Mouse (Mus musculus) cerebellum, adult 2 months (tissue): ENCODE data around the gene Lrrc14b. TPM values are rescaled to one million over a fixed set of nuclear protein-coding genes. Genes with fewer than 3 reads are reported as not detected.
A peak's percentile ranks its signal among the peaks of the same experiment; 100 is the strongest.

ENCODE experiments used
- DNase-seq, 2 experiments: peaks; one replicate each; pipeline ENCODE4 v3.0.0; 2021
- H3K27ac ChIP-seq: fragments of 200-500 bp; 2 replicates; pipeline ENCODE4 v1.5.1; 2012; ENCODE audit warnings: low read length, control low read depth, inconsistent platforms; ENCODE audit not compliant: insufficient read depth
- H3K27me3 ChIP-seq: fragments of 200-500 bp; 2 replicates; pipeline ENCODE4 v1.6.1; 2012; ENCODE audit warnings: inconsistent platforms, mild to moderate bottlenecking, low read length, moderate library complexity; ENCODE audit not compliant: control insufficient read depth, insufficient read depth
- H3K4me1 ChIP-seq: fragments of 200-500 bp; 2 replicates; pipeline ENCODE4 v1.6.1; 2011; ENCODE audit warnings: low read length; ENCODE audit not compliant: control insufficient read depth, insufficient read depth
- H3K4me3 ChIP-seq: fragments of 200-500 bp; replicated peaks from 2 replicates; pipeline ENCODE3; 2011; ENCODE audit warnings: mild to moderate bottlenecking, low read depth, low read length, control low read depth; ENCODE audit not compliant: insufficient read depth
- CTCF ChIP-seq: fragments of 200-500 bp; IDR thresholded peaks from 2 replicates; pipeline ENCODE4 v1.5.1; 2011; ENCODE audit warnings: low read depth, mild to moderate bottlenecking, control low read depth, low read length, moderate library complexity, borderline replicate concordance; ENCODE audit not compliant: insufficient read depth
- POLR2A ChIP-seq: fragments of 200-500 bp; IDR thresholded peaks from 2 replicates; pipeline ENCODE4 v1.6.1; 2011; ENCODE audit warnings: low read length, control low read depth, borderline replicate concordance; ENCODE audit not compliant: insufficient read depth
- WGBS: fragments of 180-500 bp; shearing (Covaris S2); methylation state at CpG from one replicate; pipeline ENCODE4 v1.1.7; 2018; 5-methylcytosine and 5-hydroxymethylcytosine counted together
- polyA plus RNA-seq: library from polyadenylated mRNA; depleted of rRNA; stranded (reverse); fragments of >200 nt; gene quantifications from 2 replicates; pipeline ENCODE4 v1.2.3, GENCODE M21; 2012

The Lrrc14b gene
- polyA plus RNA-seq, 1 experiment = 0.43 TPM

DNA sequence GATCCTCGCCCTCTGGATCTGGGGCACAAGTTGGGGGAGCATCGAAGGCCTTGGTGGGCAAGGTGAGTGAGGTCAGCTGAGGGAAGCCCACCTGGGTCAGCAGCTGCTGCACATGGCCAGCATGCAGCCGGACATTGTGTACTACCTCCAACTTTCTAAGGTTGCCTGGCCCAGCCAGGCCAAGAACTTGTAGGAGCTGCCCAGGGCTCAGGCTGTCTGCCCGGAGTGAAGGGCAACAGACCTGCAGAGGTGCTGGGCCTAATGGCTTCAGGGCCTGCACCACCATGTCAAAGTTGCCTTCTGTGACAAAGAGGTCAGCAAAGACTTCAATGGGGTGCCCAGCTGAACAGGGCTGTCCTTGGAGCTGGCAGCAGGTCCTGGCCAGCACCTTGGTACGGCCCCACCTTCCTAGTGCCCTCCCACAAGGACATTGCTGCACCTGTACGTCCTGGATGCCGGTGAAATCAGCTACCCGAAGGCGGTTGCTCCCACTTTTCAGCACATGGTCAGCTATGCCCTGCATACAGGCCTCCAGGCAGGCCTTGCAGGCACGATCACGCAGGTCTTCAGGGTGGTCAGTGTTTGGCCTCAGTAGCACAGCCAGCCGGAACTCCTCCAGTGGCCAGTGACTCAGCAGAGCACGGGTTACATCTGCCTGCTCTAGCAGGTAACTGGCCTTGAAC lies 488 bp downstream of the Lrrc14b start:
- peak; percentile 16 to 35 for DNase-seq
- WGBS = 66% methylated on average over 13 of the region's 13 CpGs
- Histone ChIP-seq H3K27ac (peak overlapping the region; percentile 4; the same call in 1 of the 2 replicates), H3K4me1 (peaks cover 11% of the 10 kb centered on the region), H3K4me3 (no peak overlapping the region), H3K27me3 (no peaks in the 10 kb centered on the region)
- no peak for TF ChIP-seq CTCF
- TF ChIP-seq POLR2A = no peak

DNA sequence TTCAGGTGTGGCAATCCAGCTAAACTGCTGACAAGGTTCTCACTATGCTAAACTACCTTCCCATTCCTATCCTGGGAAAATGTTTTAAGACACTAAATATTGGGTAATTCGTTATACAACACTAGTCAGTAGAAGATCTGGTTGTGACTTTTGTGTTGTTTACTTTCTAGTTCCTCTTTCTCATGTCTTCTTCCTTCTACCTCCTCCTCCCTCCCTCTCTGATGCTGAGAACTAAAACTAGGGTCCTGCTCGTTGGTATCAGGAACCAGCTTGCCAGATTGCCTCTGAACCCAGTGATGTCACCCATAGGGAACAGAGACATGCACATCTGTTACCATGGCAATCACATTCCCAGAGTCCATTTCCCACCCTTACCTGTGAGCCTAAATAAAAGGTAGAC lies 1.6 kb downstream of the Lrrc14b start:
- no peak for DNase-seq
- Histone ChIP-seq H3K27me3 (no peaks in the 10 kb centered on the region), H3K27ac (no peak overlapping the region), H3K4me1 (peaks cover 11% of the 10 kb centered on the region), H3K4me3 (no peak overlapping the region)
- no peak for TF ChIP-seq POLR2A
- no peak for TF ChIP-seq CTCF
- WGBS = 66% methylated on average over 2 of the region's 2 CpGs

DNA sequence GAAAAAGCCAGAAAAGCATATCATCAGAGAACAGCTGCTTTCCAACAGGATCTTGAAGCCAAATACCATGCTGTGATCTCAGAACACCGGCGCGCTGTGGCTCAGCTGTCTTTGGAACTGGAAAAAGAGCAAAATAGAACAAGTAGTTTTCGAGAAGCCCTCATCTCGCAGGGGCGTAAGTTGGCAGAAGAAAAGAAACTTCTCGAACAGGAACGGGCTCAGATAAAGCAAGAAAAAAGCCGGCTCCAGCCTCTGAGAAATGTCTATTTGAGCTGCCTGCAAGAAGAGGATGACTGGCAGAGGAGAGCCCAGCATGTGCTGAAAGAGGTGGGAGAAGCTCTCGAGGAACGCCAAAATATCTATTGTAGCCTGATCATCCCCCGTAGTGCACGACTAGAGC lies 7.3 kb downstream of the Lrrc14b start:
- Histone ChIP-seq H3K4me1 (no peaks in the 10 kb centered on the region), H3K4me3 (no peak overlapping the region), H3K27ac (no peak overlapping the region), H3K27me3 (no peaks in the 10 kb centered on the region)
- DNase-seq = no peak
- WGBS = 31% methylated on average over 13 of the region's 13 CpGs
- TF ChIP-seq POLR2A (no peak), CTCF (no peak)

DNA sequence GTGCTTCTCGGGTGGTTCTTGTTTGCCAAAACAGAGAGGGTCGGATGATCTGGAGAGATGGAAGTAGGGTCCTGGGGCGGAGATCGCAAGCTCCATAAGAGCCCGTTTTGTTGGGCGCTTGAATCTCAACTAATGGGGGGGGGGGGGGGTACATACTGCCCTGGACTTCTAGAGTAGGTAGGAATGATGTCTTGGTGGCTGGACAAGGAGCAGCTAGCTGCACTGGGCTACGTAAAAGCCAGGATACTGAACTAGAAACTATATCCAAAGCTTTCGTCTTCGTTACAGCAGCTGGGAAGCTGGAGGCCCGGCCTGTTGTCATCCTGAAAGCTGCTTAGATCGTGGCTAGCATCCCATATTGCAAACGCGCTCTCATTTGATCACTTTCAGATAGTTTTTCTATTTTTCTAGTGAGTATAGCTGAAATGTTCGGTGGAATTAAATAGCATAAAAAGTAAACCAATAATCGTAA lies 13.3 kb downstream of the Lrrc14b start:
- no peak for DNase-seq

DNA sequence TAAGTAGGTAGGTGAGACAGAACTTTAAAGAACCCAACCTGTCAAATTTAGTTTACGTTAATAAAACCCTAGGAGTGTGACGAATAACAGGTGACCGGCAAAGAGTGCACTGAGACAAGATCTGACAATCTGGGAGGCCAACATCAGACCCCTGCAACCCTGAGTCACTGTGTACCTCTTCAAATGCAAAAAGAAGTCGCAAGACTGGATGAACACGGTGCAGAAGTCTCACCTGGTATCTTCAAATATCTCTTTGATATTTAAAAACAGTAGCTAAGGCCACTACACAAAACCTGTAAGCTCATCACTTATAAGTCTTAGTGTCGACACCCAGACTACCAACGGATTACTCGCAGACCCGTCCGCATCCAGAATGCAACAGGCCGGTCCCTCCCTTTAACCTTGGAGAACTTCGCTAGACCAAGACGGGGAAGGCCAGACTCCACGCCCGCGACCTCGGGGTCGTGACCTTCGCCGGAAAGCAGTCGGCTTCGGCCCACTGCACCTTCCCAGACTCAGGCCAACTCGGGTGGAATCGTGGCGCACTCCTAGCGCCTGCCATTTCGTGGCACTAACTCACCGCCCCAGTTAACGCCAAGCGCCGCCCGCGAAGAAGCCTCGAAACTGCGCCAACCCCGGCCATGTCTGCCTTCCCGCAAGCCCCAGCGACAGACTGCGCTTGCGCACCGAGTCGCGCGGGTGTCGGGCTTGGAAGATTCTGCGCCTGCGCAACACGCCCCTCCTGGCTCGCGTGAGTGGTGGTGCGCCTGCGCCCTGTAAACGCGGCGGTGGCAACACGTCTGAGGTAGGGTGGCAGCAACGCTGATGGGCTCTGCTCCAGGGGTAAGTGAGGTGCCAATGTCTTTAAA lies 14.0 kb downstream of the Lrrc14b start, which contains the start of the genes Sdha and Ccdc127:
Sdha (minus strand) TSS at position 715 of the 869 bp plus-strand sequence.
Ccdc127 (plus strand) TSS at position 744 of the 869 bp plus-strand sequence.
- DNase-seq = peak; percentile 96 to 98
- TF ChIP-seq POLR2A = peak; percentile 96
- TF ChIP-seq CTCF = no peak
- no peaks in the 10 kb centered on the region for H3K27me3 ChIP-seq
- H3K4me1 ChIP-seq = no peaks in the 10 kb centered on the region; the same call in 1 of the 2 replicates
- WGBS = under 1% methylated on average over 57 of the region's 57 CpGs
- H3K27ac ChIP-seq = peak within 1 kb of the TSS; percentile 89; the same call in 1 of the 2 replicates
- H3K4me3 ChIP-seq = peak within 1 kb of the TSS; percentile 83

More for the DNA sequence above, 13.3 kb downstream of the Lrrc14b start:
- no peak for TF ChIP-seq CTCF
- no peak for TF ChIP-seq POLR2A
- Histone ChIP-seq H3K4me1 (no peaks in the 10 kb centered on the region; the same call in 1 of the 2 replicates), H3K27me3 (no peaks in the 10 kb centered on the region), H3K27ac (0 out of 2 replicates have a peak overlapping the region, but pooled peaks have one; percentile 31), H3K4me3 (peak overlapping the region; percentile 83)
- 1% methylated on average over 15 of the region's 15 CpGs for WGBS

DNA sequence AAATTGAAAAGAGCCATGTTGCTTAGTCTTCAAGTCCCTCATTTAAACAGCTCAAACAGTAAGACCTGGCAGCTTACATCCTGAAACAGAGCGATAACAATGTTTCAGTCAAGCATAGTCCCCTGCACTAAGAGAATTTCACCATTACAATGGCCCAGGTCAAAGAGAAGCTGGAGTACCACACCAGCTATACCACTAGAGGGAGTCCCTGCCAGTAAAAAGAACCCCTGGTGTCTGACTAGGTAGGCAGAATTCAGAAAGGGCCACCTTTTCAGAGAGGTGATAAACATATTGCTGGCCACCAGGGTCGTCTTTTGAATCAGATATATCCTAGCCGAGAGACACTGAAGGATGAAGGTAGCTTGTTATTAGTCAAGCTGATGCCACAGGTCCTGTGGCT lies 22.8 kb downstream of the Lrrc14b start:
- H3K27me3 ChIP-seq = no peaks in the 10 kb centered on the region
- no peak for DNase-seq
- TF ChIP-seq POLR2A (no peak), CTCF (peak; percentile 40; the same call in 1 of the 2 replicates)
- no peak overlapping the region for H3K4me3 ChIP-seq
- WGBS = 38% methylated on average over 3 of the region's 3 CpGs
- no peak overlapping the region for H3K27ac ChIP-seq
- no peaks in the 10 kb centered on the region for H3K4me1 ChIP-seq

DNA sequence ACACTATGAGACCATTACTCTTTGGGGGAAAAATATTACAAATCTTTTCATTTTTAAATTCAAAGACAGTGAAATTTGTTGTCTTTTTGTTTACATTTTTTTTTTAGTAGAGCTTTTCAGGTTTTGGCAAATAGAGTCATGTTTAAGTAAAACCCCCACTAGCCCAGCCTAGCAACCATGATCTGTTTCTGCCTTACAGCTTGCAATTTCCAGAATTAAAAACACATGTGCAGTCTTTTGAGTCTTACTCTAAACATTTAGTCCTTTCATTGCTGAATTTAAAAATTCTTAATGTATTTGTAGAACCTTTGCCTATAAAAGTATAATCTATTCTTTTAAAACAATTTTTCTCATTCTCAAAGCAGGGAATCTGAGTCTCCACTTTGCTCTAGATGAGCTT lies 34.5 kb downstream of the Lrrc14b start:
- Histone ChIP-seq H3K4me3 (no peak overlapping the region), H3K27me3 (no peaks in the 10 kb centered on the region), H3K4me1 (no peaks in the 10 kb centered on the region), H3K27ac (no peak overlapping the region)
- DNase-seq = no peak
- TF ChIP-seq POLR2A (no peak), CTCF (no peak)
